Mouse (Mus musculus): Measurements from ENCODE around the gene Gm28490.
"Not testable (repeated sequence)": the region's sequence is repeated elsewhere in the genome, so short reads cannot be mapped to it uniquely, and the experiment has no call there.

The Gm28490 gene

DNA sequence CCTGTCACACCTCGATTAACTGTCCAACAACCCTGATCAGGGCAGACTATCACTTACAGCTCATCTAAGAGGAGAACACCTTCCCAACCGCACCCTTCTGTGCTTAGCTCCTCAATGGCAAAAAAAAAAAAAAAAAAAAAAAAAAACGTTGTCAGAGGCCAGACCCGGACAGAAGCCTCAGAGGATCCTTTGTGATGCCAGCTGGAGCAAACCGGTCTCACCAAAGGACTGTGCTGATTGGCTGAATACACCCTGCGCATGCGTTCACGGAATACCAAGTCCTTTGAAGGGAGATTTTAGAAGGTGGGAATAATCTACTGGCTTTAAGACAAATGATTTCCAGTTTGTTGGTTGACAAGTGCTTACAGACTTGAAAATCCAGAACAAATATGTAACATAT lies at the start of gene Gm28490:
TSS of gene Gm28490 (minus strand) at position 101 of the 400 bp plus-strand sequence.
- in situ Hi-C loops (cut with MboI, MseI): not testable (repeated sequence)
